Mouse (Mus musculus): Measurements from ENCODE around the gene Usp18. TPM values are rescaled to one million over a fixed set of nuclear protein-coding genes. Genes with fewer than 3 reads are reported as not detected.

Gene Usp18
- total and polyA plus RNA-seq, 2 experiments from 2014 or later: 5.2 to 13.3 TPM

DNA sequence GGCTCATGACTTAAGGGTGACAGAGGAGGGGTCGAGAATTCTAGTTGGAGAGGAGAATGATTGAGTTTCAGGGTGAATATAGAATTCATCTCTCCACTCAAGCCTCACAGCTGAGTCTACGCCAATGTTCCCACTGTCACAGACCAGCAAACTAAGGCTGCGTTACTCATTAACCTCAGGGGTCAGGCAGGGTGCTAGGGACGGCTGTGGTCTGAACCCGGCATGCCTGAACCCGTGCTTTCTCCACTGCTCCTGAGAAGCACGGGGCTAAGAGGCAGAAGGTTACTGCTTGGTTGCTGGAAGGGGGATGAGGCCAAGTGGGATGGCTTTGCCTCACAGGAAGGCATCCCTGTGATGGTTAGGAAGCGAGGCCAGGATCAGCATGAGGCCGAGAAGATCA lies 54.8 kb downstream of the Usp18 start:
- TF ChIP-seq CTCF (IDR thresholded peaks at IDR 0.05; ENCODE audit: low read depth): no peak
- no peak for TF ChIP-seq EP300 (IDR thresholded peaks at IDR 0.05; ENCODE audit: low read depth)
- H3K9ac ChIP-seq (replicated peaks; ENCODE audit: low read depth, low read length): no peak overlapping the region; the same call in 1 of the 2 replicates
- peaks cover 11% of the 10 kb centered on the region for H3K4me1 ChIP-seq (ENCODE audit: control insufficient read depth, insufficient read depth)
- H3K27ac ChIP-seq (ENCODE audit: low read depth): 0 out of 2 replicates have a peak overlapping the region, but pooled peaks have one; percentile 39
- H3K9me3 ChIP-seq (replicated peaks; ENCODE audit: control insufficient read depth, low read length): no peaks in the 10 kb centered on the region
- WGBS: 47% methylated on average over 9 of the region's 9 CpGs
- DNase-seq (ENCODE audit: low spot score) (no peak), ATAC-seq (ENCODE audit: insufficient read depth, low read depth) (no peak)
- H3K36me3 ChIP-seq (replicated peaks; ENCODE audit: control insufficient read depth, insufficient read depth, low read length): no peaks in the 10 kb centered on the region
- 0 out of 2 replicates have a peak overlapping the region, but pooled peaks have one; percentile 20 for H3K4me3 ChIP-seq (ENCODE audit: low read depth, low read length)
- H3K27me3 ChIP-seq (ENCODE audit: control insufficient read depth, insufficient read depth, low read length): no peaks in the 10 kb centered on the region
- H3K4me2 ChIP-seq (ENCODE audit: low read depth, low read length): peak overlapping the region; percentile 51

DNA sequence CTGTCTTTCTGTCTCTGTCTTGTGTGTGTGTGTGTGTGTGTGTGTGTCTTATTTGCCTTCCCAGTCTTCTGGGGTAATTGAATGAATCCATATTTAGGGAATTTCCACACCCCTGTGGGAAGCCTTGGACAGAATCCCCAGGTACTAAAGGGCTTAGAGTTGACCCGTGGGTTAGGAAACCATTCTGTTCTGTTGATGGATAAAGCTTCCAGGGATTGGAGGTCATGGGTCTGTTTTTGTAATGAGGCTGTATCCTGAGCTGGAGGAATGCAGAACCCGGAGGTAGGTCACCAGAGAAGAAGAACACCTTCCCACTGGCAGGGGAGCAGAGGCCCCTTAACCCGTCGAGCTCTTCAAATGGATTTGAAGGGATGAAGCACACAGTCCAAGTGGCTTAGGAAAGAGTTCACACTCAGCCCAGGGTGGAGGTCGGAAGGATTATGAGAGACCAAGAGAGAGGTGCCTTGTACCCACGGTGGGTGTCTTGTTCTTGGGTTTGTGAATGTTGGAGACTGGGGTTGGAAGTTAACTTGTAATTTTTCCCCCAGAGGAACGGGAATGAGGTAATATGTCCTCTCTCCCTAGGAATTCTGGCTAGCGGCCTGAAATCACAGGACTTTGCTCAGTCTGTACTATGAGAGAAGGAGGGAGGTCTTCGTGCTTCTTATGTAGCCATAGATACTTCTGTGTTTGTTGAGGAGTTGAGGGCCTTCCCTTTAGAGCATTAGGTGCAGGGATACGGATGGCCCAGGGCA lies 57.9 kb downstream of the Usp18 start:
- WGBS: 66% methylated on average over 10 of the region's 10 CpGs

DNA sequence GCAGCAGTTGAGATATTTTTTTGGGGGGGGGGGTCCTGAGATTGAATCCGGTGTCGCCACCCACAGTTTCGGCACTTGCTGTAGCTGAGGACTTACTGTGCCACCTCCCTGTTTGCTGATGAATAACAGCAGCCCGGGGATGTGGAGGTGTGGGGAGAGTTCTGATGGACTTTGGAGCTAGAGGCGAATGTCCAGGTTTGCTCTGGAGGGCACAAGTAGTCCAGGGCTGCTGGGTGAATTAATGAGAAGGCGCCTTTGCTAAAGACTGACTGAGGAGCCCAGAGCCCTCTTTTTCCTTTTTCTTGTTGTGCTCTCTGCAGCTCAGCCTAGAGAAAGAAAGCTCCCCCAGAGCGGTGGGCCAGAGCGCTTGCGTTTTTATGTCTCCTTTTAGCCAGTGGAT lies 58.9 kb downstream of the Usp18 start:
- H3K4me2 ChIP-seq (ENCODE audit: low read depth, low read length): no peak overlapping the region
- H3K27ac ChIP-seq (ENCODE audit: low read depth): no peak overlapping the region
- H3K36me3 ChIP-seq (replicated peaks; ENCODE audit: control insufficient read depth, insufficient read depth, low read length): no peaks in the 10 kb centered on the region
- TF ChIP-seq EP300 (IDR thresholded peaks at IDR 0.05; ENCODE audit: low read depth): no peak
- no peak for TF ChIP-seq CTCF (IDR thresholded peaks at IDR 0.05; ENCODE audit: low read depth)
- H3K4me1 ChIP-seq (ENCODE audit: control insufficient read depth, insufficient read depth): 0 out of 2 replicates have a peak, but pooled peaks cover 7% of the 10 kb centered on the region
- H3K9ac ChIP-seq (replicated peaks; ENCODE audit: low read depth, low read length): no peak overlapping the region
- no peak for ATAC-seq (ENCODE audit: insufficient read depth, low read depth)
- DNase-seq (ENCODE audit: low spot score): no peak
- WGBS: 78% methylated on average over 9 of the region's 9 CpGs
- no peaks in the 10 kb centered on the region for H3K27me3 ChIP-seq (ENCODE audit: control insufficient read depth, insufficient read depth, low read length)
- H3K9me3 ChIP-seq (replicated peaks; ENCODE audit: control insufficient read depth, low read length): no peaks in the 10 kb centered on the region
- H3K4me3 ChIP-seq (ENCODE audit: low read depth, low read length): no peak overlapping the region

More for the DNA sequence above, 57.9 kb downstream of the Usp18 start:
- no peak overlapping the region for H3K4me3 ChIP-seq (ENCODE audit: low read depth, low read length)
- H3K36me3 ChIP-seq (replicated peaks; ENCODE audit: control insufficient read depth, insufficient read depth, low read length): no peaks in the 10 kb centered on the region
- no peak overlapping the region for H3K4me2 ChIP-seq (ENCODE audit: low read depth, low read length)
- DNase-seq (ENCODE audit: low spot score) (peak; percentile 15), ATAC-seq (ENCODE audit: insufficient read depth, low read depth) (no peak)
- TF ChIP-seq EP300 (IDR thresholded peaks at IDR 0.05; ENCODE audit: low read depth) (no peak), CTCF (IDR thresholded peaks at IDR 0.05; ENCODE audit: low read depth) (no peak)
- no peaks in the 10 kb centered on the region for H3K27me3 ChIP-seq (ENCODE audit: control insufficient read depth, insufficient read depth, low read length)
- no peak overlapping the region for H3K9ac ChIP-seq (replicated peaks; ENCODE audit: low read depth, low read length)
- H3K27ac ChIP-seq (ENCODE audit: low read depth): no peak overlapping the region
- no peaks in the 10 kb centered on the region for H3K9me3 ChIP-seq (replicated peaks; ENCODE audit: control insufficient read depth, low read length)
- H3K4me1 ChIP-seq (ENCODE audit: control insufficient read depth, insufficient read depth): peaks cover 11% of the 10 kb centered on the region

DNA sequence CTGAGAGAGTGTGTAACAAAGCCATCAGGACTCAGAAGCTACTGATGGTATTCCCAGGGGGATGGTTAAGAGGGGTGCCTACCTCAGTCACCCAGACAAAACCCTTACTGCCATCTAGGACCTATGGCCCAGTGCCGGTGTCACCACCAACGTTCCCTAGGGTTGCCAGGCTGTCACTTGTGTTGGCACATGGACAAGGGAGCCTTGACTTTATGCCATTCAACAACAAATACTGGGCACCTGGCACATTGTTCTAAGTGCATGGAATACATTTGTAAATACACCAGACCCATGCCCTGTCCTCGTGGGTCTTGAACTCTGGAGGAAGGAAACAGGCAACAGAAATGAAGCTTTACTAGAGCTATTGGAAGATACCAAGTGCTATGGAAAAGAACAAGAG lies 59.9 kb downstream of the Usp18 start:
- DNase-seq (ENCODE audit: low spot score): no peak
- Histone ChIP-seq H3K4me1 (ENCODE audit: control insufficient read depth, insufficient read depth) (0 out of 2 replicates have a peak, but pooled peaks cover under 1% of the 10 kb centered on the region), H3K9me3 (replicated peaks; ENCODE audit: control insufficient read depth, low read length) (no peaks in the 10 kb centered on the region), H3K36me3 (replicated peaks; ENCODE audit: control insufficient read depth, insufficient read depth, low read length) (no peaks in the 10 kb centered on the region), H3K4me3 (ENCODE audit: low read depth, low read length) (no peak overlapping the region), H3K4me2 (ENCODE audit: low read depth, low read length) (no peak overlapping the region), H3K9ac (replicated peaks; ENCODE audit: low read depth, low read length) (no peak overlapping the region), H3K27me3 (ENCODE audit: control insufficient read depth, insufficient read depth, low read length) (no peaks in the 10 kb centered on the region), H3K27ac (ENCODE audit: low read depth) (no peak overlapping the region)
- ATAC-seq (ENCODE audit: insufficient read depth, low read depth): no peak
- TF ChIP-seq EP300 (IDR thresholded peaks at IDR 0.05; ENCODE audit: low read depth) (no peak), CTCF (IDR thresholded peaks at IDR 0.05; ENCODE audit: low read depth) (no peak)
- 88% methylated on average over 3 of the region's 3 CpGs for WGBS

DNA sequence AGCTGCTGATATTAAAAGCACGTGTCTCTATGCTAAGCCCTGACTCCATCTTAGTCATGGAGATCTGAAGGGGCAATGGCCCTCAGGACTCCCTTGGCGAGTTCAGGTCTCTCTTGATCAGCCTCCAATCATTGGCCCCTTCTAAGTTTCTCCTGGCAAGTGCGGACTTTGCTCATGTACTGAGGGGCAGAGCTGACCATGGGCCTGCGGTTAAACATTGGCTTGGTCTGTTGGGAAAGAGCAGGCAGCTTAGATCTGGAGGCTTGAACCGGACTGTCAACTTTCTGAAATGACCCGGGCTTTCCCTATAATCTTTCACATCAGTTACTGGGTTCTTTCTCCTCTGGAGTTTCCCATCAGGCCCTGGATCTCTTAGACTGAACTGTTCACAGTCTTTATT lies 65.3 kb downstream of the Usp18 start:
- Histone ChIP-seq H3K4me2 (ENCODE audit: low read depth, low read length) (no peak overlapping the region), H3K36me3 (replicated peaks; ENCODE audit: control insufficient read depth, insufficient read depth, low read length) (no peaks in the 10 kb centered on the region), H3K4me3 (ENCODE audit: low read depth, low read length) (no peak overlapping the region), H3K4me1 (ENCODE audit: control insufficient read depth, insufficient read depth) (no peaks in the 10 kb centered on the region), H3K27me3 (ENCODE audit: control insufficient read depth, insufficient read depth, low read length) (no peaks in the 10 kb centered on the region), H3K9ac (replicated peaks; ENCODE audit: low read depth, low read length) (no peak overlapping the region), H3K9me3 (replicated peaks; ENCODE audit: control insufficient read depth, low read length) (no peaks in the 10 kb centered on the region), H3K27ac (ENCODE audit: low read depth) (no peak overlapping the region)
- no peak for ATAC-seq (ENCODE audit: insufficient read depth, low read depth)
- DNase-seq (ENCODE audit: low spot score): no peak
- no peak for TF ChIP-seq EP300 (IDR thresholded peaks at IDR 0.05; ENCODE audit: low read depth)
- no peak for TF ChIP-seq CTCF (IDR thresholded peaks at IDR 0.05; ENCODE audit: low read depth)
- 87% methylated on average over 6 of the region's 6 CpGs for WGBS
